Mouse (Mus musculus) naive thymus-derived CD4-positive, alpha-beta T cell, adult 2 months (primary cell): ENCODE data around the gene Kcnj12.

ENCODE experiments used
- DNase-seq: peaks from one replicate; pipeline ENCODE4 v3.0.0-alpha.2; 2011; ENCODE audit warnings: low read depth

Gene Kcnj12

GRCm38 (mm10) chr11:61059691-61060457 is 37.5 kb downstream of the Kcnj12 start:
- DNase-seq: no peak

- DNase-seq: no peak
Observed at GRCm38 (mm10) chr11:61060634-61061033, 38.3 kb downstream of the Kcnj12 start.

DNA sequence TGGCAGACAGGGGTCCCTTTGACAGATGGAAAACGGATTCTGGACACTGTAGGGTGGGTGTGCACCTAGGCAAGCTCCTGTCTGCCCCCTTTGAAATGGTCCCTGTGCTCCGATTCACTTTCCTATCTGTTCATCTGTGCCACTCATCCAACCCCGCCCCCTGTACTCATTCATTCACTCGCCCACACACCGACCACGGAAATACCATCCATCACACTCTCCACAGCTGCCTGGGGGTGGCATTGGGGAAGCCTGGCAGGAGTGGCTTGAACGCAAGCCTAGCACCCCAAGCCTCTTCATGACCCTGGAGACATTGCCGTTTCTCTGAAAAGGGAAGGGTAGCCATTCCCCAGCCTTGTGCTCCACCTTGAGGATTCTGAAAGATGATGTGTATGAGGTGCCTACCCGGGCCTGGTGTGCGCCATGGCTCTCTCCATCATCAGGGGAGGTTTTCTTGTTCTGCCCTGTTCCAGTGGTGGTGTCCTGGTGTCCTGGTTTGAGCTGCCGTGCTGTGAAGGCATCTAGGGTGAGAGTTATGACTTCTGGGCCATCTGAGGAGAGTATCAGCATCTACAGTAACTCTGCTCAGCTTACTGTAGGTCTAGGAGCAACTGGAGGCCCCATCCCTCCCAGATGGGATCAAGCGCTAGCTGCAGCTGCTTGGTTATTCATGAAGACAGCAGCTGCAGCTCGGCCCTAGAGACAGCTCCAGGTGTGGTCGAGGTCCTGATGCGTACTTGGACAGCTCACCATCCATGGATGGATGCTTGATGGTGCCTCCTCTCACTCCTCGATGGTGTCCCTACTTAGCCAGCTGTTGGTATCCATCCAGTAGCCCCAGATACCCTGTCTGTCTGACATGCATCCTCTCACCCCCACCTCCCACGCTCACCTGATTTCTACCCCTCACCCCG is 40.4 kb downstream of the Kcnj12 start:
- no peak for DNase-seq

DNA sequence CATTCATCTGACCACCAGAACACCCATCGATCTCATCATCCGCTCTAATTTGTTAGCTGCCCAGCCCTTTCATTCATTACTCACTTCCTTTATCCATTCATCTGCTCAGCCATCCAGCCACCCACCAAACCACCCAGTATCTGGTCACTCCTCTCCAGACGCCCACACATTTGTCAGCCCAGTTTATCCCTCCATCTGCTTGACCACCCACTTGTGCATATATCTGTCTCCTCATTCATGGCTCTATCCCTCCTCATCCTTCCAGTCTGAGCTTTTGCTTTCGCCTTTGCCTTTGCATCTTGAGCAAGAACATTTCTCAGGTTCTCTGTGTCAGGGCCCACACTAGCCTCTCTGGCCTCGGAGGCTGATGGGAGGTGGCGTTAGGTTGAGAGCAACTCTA is 41.1 kb downstream of the Kcnj12 start:
- DNase-seq: no peak

- DNase-seq: no peak
Observed at GRCm38 (mm10) chr11:61065620-61066019, 43.3 kb downstream of the Kcnj12 start.

DNA sequence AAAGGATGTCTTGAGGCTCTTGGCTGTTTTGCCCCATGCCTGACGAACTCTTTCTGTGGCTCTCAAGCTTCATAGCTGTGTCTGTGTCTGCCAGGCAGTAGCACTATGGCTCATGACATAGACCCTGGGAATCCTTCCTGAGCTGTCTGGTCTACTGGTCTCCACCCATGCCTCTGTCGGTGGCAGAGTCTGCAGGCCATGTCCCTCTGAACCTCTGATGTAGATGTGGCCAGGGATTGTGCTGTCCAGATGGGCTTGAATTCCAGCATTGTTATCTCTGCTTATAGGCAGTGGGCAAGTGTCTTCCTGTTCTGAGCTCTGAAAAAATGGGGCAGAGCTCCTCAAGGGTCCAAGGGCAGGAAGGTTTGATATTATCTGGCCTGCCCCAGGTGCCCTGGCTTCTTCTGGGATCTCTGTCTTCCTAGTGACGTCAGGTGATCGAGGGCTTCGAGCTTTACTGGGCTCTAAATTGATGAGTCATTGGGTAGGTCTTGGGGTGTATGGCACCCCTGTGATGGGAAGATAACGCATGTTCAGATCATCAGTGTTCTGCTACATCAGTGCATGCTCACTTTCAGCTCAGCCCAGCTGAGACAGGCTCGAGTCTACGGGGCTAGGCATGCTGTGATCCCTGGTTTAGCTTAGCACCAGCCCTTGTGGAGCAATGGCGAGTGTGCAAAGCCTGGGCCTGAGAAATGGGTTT is 44.9 kb downstream of the Kcnj12 start:
- DNase-seq: no peak

GRCm38 (mm10) chr11:61068866-61069265 is 46.5 kb downstream of the Kcnj12 start:
- DNase-seq: no peak

DNA sequence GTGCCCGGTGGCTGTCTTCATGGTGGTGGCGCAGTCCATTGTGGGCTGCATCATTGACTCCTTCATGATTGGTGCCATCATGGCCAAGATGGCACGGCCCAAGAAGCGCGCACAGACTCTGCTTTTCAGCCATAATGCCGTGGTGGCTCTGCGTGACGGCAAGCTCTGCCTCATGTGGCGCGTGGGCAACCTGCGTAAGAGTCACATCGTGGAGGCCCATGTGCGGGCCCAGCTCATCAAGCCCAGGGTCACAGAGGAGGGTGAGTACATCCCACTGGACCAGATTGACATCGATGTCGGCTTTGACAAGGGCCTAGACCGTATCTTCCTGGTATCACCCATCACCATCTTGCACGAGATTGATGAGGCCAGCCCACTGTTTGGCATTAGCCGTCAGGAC is 47.3 kb downstream of the Kcnj12 start:
- DNase-seq: no peak

DNA sequence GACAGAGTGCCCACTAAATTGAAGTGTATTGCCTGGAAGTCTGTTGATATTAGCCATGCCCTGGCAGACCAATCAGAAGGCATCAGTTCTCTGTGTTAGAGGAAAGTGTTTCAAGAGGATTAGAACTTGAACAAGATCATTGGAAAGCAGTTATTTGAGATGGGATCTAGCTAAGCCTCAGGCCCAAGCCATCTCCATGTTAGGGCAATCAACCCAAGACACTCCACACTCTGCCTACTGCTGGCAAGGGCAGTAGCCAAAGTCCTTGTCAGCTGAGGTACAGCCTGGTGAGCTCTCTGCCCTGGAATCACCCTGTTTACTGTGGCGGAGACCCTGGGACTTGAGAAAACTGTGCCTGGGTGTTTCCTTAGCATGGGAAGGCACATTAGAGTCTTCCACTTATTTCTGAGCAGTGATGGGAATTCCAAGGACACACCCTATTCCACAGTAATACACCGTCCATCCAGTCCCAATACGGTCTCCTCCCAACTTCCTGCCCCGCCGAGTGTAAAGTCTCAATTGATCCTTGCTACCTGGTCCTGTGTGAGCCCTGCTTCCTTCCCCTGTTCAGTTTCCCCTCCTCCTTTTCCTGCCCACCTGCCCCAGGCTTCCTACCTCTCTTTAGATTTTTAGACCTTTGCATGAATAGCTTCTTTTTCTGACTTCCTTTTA is 52.4 kb downstream of the Kcnj12 start:
- DNase-seq: no peak

DNA sequence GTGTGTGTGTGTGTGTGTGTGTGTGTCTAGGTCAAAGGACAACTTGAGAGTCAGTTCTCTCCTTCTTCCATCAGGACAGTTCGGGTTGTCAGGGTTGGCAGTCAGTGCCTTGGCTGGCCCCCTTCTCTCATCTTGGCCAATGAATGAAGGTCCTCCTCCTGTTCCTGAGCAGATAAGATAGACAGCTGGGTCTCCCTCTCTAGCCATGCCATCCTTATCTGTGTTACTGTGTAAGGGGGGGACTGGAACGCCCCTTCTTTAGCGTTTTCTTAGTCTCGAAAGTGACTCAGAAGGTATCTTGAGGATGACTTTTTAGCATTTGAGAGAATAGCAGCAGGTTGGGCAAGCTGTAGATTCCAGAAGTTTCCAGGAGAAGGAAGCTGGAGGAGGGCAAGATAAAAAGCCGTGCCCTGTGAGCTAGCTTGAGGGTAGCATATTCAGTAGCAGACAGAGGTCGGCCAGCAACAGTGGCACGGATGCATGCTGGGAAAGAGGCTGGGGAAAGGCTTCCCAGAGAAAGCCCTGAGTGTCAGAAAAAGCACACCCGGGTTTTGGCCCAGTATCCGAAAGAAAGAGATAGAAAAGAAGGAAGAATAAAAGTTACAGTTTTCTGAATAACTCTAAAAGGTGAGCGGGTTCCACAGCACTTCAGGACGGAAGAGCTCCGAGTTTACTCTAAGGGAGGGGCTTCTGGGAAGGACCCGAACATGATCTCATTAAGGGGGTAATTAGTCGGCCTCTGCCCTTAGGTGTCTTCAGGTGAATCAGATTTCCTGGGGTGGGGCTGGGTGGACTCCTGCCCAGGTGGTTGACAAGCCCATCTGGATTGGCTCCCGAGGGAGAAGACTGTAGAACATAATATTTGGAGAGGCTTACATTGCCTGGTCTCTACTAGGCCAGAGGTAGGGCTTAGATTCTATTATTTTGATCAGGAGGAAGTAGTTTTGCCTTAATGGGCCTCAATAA is 53.3 kb downstream of the Kcnj12 start:
- DNase-seq: no peak

DNA sequence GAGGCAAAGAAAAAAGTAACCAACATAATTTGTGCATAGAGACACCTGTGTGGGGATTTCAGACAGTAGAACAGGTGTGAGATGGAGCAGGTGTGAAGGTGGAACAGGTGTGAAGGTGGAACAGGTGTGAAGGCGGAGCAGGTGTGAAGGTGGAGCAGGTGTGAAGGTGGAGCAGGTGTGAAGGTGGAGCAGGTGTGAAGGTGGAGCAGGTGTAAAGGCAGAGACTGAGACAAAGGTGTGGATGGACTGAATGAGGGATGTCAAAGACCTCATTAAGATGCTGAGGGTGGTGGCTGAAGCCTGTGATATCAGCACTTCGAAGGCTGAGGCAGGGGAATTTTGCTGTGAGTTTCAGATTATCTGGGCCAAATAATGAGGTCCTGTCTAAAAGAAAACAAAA is 59.3 kb downstream of the Kcnj12 start:
- no peak for DNase-seq

GRCm38 (mm10) chr11:61090195-61090594 is 67.8 kb downstream of the Kcnj12 start:
- DNase-seq: no peak

- no peak for DNase-seq
Observed at GRCm38 (mm10) chr11:61091192-61091591, 68.8 kb downstream of the Kcnj12 start.

GRCm38 (mm10) chr11:61091642-61092262 is 69.4 kb downstream of the Kcnj12 start:
- DNase-seq: peak; percentile 63

GRCm38 (mm10) chr11:61098046-61098445 is 75.7 kb downstream of the Kcnj12 start:
- no peak for DNase-seq

DNA sequence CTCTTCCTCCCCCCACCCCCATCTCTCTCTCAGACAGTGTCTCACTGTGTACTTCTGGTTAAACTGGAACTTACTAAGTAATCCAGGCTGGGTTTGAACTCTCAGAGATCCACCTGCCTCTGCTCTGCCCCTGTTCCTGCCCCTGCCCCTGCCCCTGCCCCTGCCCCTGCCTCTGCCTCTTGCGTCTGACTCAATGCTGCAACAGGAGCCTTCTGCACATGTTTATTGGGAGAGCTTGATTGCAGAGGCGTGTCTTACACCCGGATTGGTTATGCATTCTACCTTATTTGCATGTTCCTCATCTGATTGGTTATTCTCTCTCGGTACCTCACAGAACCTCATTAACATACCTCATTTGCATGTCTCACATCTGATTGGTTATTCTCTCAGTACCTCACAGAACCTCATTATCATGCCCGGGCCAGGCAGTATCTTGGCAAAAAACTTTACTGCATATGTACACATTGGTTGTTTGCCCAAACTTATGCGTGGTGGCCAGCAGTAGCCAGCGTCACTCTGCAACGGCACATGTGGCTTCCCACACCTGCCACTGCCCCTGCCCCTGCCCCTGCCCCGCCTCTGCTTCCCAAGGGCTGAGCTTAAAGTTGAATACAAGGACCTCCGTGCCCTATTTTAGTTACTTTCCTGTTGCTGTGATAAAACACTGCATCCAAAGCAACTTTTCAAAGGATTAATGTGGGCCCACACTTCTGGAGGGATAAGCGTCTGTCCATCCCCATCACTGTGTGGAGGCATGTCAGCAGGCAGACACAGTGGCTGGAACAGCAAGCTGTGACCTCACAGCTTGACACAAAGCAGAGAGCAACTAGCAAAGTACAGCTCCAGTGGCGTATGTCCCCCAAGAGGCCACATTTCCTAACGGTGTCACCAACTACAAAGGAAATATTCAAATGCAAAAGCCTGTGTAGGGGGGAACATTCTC is 80.3 kb downstream of the Kcnj12 start:
- no peak for DNase-seq

- peak; percentile 87 for DNase-seq
Observed at GRCm38 (mm10) chr11:61104241-61104901, 82.0 kb downstream of the Kcnj12 start.

GRCm38 (mm10) chr11:61108911-61109361 is 86.6 kb downstream of the Kcnj12 start:
- DNase-seq: no peak

DNA sequence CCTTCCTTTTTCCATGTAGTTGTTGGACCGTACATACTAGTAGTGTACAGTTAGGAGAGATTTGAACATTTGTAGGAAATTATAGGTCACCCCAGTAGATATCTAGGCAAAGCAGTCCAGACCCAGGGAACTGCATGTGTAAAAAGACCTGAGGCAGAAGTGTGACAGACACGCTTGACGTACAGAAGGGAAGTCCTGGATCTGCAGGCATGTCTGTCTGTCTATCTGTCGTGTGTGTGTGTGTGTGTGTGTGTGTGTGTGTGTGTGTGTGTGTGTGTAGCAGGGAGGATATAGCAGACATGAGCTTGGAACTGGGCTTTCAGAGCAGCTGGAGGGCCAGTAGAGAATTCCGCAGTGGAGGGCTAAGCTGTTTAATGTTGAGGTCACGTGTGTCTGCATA is 87.3 kb downstream of the Kcnj12 start:
- no peak for DNase-seq
